Mouse (Mus musculus) lung, embryonic 16.5 days (tissue): ENCODE measurements around the gene 9330182L06Rik. TPM values are rescaled to one million over a fixed set of nuclear protein-coding genes. Genes with fewer than 3 reads are reported as not detected.
A peak's percentile ranks its signal among the peaks of the same experiment; 100 is the strongest.

Experiments
- ATAC-seq: fragments of 200-750 bp; cut with Nextera tagmentation; 2 replicates; pipeline ENCODE4 v1.8.0; 2017; ENCODE audit warnings: low read depth, mild to moderate bottlenecking, moderate library complexity
- H3K27ac ChIP-seq: fragments of 300-500 bp; sonication (generic); 2 replicates; pipeline ENCODE4 v1.5.1; 2014; ENCODE audit warnings: mild to moderate bottlenecking, control low read depth, low read length
- H3K27me3 ChIP-seq: fragments of 300-500 bp; sonication (generic); 2 replicates; pipeline ENCODE4 v1.6.1; 2014; ENCODE audit warnings: low read depth, low read length, mixed read lengths; ENCODE audit not compliant: control insufficient read depth, insufficient read depth
- H3K36me3 ChIP-seq: fragments of 300-500 bp; sonication (generic); 2 replicates; pipeline ENCODE4 v1.6.1; 2014; ENCODE audit warnings: low read length; ENCODE audit not compliant: control insufficient read depth, insufficient read depth
- H3K4me1 ChIP-seq: fragments of 300-500 bp; sonication (generic); replicated peaks from 2 replicates; pipeline ENCODE4 v1.6.1; 2014; ENCODE audit warnings: low read length, mixed read lengths; ENCODE audit not compliant: control insufficient read depth, insufficient read depth
- H3K4me2 ChIP-seq: fragments of 300-500 bp; sonication (generic); 2 replicates; pipeline ENCODE4 v1.6.1; 2014; ENCODE audit warnings: low read depth, low read length, control low read depth
- H3K4me3 ChIP-seq: fragments of 300-500 bp; sonication (generic); 2 replicates; pipeline ENCODE4 v1.5.1; 2014; ENCODE audit warnings: mild to moderate bottlenecking, low read length, control low read depth
- H3K9ac ChIP-seq: fragments of 300-500 bp; sonication (generic); 2 replicates; pipeline ENCODE4 v1.6.1; 2014; ENCODE audit warnings: low read length, control low read depth
- H3K9me3 ChIP-seq: fragments of 300-500 bp; sonication (generic); 2 replicates; pipeline ENCODE4 v1.6.1; 2016; ENCODE audit warnings: low read length; ENCODE audit not compliant: control insufficient read depth
- WGBS: fragments of 180-500 bp; shearing (Covaris S2); extraction: QIAGEN DNeasy Blood & Tissue Kit; methylation state at CpG from one replicate; pipeline ENCODE4 v1.1.7; 2014; 5-methylcytosine and 5-hydroxymethylcytosine counted together
- polyA plus RNA-seq: library from polyadenylated mRNA; unstranded; fragments of >200 nt; fragmentation: Nextera tagmentation; extraction: Ambion mirVana; gene quantifications from 2 replicates; pipeline ENCODE4 v1.2.1, GENCODE M21; 2015

Gene 9330182L06Rik
- 3.2 and 3.3 TPM in 2 replicates for polyA plus RNA-seq

- Histone ChIP-seq H3K9me3 (no peaks in the 10 kb centered on the region), H3K27me3 (no peaks in the 10 kb centered on the region; the same call in 1 of the 2 replicates), H3K4me3 (peak within 1 kb of the TSS; percentile 73), H3K36me3 (no peaks in the 10 kb centered on the region), H3K4me1 (peaks cover 7% of the 10 kb centered on the region), H3K27ac (0 out of 2 replicates have a peak within 1 kb of the TSS, but pooled peaks have one; percentile 5), H3K9ac (peak within 1 kb of the TSS; percentile 70), H3K4me2 (peak within 1 kb of the TSS; percentile 98)
- ATAC-seq = peak; percentile 93
- WGBS = under 1% methylated on average over 41 of the region's 47 CpGs
Measured at GRCm38 (mm10) chr5:9265586-9266279, at the start of gene 9330182L06Rik. Gene 9330182L06Rik (plus strand): TSS chr5:9266118.

- H3K27me3 ChIP-seq = no peaks in the 10 kb centered on the region
- 72% methylated on average over 4 of the region's 4 CpGs for WGBS
- no peak overlapping the region for H3K4me2 ChIP-seq
- H3K4me1 ChIP-seq = no peaks in the 10 kb centered on the region
- no peak overlapping the region for H3K27ac ChIP-seq
- H3K36me3 ChIP-seq = no peaks in the 10 kb centered on the region
- H3K9ac ChIP-seq = no peak overlapping the region
- ATAC-seq = no peak
- H3K4me3 ChIP-seq = no peak overlapping the region
- H3K9me3 ChIP-seq = no peaks in the 10 kb centered on the region
Measured at GRCm38 (mm10) chr5:9227456-9228008, 38.4 kb upstream of the 9330182L06Rik start.

DNA sequence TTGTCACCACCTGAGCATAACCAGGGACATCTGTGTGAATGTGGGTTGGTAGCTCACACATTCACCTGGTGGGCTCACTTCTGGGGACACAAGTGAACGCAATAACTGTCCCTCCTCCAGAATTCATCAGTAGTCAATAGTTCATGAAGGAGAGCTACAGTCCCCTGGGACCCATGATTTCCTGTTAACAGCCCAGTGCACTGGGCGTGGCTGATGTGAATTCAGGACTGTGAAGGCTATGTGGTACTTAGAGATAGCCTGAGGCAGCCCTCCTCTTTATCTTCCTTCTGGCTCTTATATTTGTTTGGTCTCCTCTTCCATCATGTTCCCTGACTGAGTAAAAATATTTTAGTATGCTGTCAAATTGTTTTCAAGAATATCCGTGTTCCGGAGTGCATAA lies 1.6 kb upstream of the 9330182L06Rik start:
- WGBS = 67% methylated on average over 4 of the region's 4 CpGs
- no peaks in the 10 kb centered on the region for H3K9me3 ChIP-seq
- no peak overlapping the region for H3K4me3 ChIP-seq
- no peaks in the 10 kb centered on the region for H3K36me3 ChIP-seq
- ATAC-seq = no peak
- H3K9ac ChIP-seq = no peak overlapping the region
- peaks cover 7% of the 10 kb centered on the region for H3K4me1 ChIP-seq
- no peaks in the 10 kb centered on the region; the same call in 1 of the 2 replicates for H3K27me3 ChIP-seq
- no peak overlapping the region for H3K27ac ChIP-seq
- H3K4me2 ChIP-seq = no peak overlapping the region

DNA sequence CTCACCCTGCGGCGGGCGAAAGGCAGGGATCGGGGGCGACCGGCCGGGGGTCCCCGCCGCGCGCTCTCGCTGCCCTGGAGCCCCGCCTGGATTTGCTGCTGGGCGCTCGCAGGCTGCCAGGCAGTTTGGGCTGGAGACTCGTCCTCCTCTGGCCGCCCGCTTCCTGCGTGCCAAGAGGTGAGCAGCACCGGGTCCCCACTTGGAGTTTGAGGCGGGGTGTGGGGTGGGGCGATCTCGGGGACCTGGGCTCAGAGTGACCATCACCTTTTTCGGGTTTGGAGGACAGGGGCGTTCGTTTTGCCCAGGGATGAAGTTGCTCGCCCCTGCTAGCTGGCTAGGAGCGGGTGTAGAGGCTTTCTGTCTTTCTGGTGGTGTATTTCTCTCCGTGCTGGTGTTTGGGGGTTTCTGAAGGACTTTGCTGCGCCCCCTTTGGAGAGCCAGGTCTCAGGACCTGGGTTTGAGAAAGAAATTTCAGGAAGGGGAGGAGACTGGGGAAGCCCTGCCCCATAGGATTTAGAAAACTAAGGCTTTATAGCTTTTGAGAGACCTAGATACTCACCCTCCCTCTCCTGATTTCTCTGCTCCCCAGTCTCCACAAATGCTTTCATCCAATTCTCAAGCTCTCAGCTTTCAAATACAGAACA lies 484 bp downstream of the 9330182L06Rik start:
- Histone ChIP-seq H3K36me3 (no peaks in the 10 kb centered on the region), H3K27me3 (no peaks in the 10 kb centered on the region; the same call in 1 of the 2 replicates), H3K9me3 (no peaks in the 10 kb centered on the region), H3K9ac (peak overlapping the region; percentile 70), H3K27ac (0 out of 2 replicates have a peak overlapping the region, but pooled peaks have one; percentile 5), H3K4me3 (peak overlapping the region; percentile 73), H3K4me2 (peak overlapping the region; percentile 98), H3K4me1 (peaks cover 7% of the 10 kb centered on the region)
- WGBS = under 1% methylated on average over 28 of the region's 30 CpGs
- ATAC-seq = peak; percentile 81

DNA sequence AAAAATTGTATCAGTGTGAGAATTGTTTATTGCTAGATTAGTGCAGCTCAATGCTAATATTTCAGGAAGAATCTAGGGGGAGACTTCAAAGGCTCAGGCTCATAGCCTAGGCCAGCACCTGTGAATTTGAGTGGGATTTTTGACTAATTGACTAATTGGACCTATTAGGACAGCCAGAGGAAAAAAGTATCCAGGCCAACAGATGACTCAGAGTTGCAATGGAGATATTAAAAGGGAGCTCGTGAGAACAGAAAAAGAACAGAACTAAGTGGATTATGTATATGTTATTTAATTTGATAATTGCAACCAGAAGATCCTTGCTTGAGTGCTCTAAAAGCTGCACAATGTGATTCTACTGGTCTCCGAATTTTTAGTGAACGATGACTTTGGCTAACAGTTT lies 3.7 kb downstream of the 9330182L06Rik start:
- WGBS = 83% methylated on average over 3 of the region's 3 CpGs
- Histone ChIP-seq H3K27ac (no peak overlapping the region), H3K9me3 (no peaks in the 10 kb centered on the region), H3K27me3 (no peaks in the 10 kb centered on the region; the same call in 1 of the 2 replicates), H3K4me1 (peaks cover 7% of the 10 kb centered on the region), H3K4me3 (no peak overlapping the region), H3K9ac (no peak overlapping the region), H3K36me3 (no peaks in the 10 kb centered on the region), H3K4me2 (no peak overlapping the region)
- no peak for ATAC-seq

GRCm38 (mm10) chr5:9272976-9273375 lies 7.1 kb downstream of the 9330182L06Rik start:
- no peak overlapping the region for H3K9ac ChIP-seq
- 73% methylated on average over 3 of the region's 3 CpGs for WGBS
- no peak overlapping the region for H3K27ac ChIP-seq
- no peaks in the 10 kb centered on the region for H3K4me1 ChIP-seq
- H3K4me2 ChIP-seq = no peak overlapping the region
- no peaks in the 10 kb centered on the region for H3K27me3 ChIP-seq
- no peaks in the 10 kb centered on the region for H3K36me3 ChIP-seq
- H3K4me3 ChIP-seq = no peak overlapping the region
- H3K9me3 ChIP-seq = no peaks in the 10 kb centered on the region
- ATAC-seq = no peak; the same call in 1 of the 2 replicates

DNA sequence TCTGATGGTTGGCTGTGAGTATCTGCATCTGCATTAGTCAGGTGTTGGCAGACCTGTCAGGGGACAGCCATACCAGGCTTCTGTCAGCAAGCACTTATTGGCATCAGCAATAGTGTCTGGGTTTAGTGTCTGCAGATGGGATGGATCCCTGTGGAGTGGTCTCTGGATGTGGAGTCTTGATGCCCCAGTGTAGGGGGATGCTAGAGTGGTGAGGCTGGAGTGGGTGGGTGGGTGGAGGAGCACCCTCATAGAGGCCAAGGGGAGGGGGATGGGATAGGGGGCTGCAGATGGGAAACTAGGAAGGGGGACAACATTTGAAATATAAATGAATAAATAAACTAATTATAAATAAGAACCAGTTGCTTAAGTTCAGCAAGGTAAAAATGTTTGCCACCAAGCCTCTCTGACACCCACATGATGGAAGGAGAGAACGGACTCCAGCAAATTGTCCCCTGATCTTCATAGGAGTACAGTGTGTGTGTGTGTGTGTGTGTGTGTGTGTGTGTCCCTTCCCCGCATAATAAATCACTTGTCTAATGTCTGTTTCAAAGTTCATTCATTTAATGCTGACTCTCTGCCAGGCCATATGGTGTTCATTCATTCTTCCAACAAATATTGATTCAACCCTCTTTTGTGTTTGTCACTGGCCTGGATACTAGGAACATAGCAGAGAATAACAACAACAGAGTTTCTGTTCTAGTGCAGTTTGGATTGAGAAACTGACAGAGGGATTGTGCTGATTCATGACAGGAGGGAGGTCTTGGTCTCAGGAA lies 30.0 kb downstream of the 9330182L06Rik start:
- Histone ChIP-seq H3K27ac (no peak overlapping the region), H3K36me3 (no peaks in the 10 kb centered on the region), H3K27me3 (no peaks in the 10 kb centered on the region), H3K4me2 (no peak overlapping the region), H3K9ac (no peak overlapping the region), H3K9me3 (no peaks in the 10 kb centered on the region), H3K4me3 (no peak overlapping the region), H3K4me1 (no peaks in the 10 kb centered on the region)
- WGBS = 74% methylated on average over 2 of the region's 2 CpGs
- ATAC-seq = no peak

DNA sequence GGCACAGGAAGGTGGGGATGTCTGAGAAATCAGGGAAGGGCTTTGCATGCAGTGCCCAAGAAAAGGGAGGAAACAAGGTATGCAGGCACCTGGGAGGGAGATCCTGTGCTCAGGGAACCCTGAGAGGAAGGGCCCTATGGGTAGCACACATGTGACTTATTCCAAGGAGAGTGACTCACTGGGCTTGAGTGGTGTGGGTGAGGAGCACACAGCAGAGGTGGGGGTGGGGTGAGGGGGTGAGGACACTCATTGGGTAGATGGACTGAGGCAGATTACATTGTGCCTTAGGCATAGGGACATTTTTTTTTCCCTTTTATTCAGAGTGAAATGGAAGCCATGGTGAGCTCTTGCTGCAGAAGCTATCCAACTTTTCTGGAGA lies 30.6 kb downstream of the 9330182L06Rik start:
- Histone ChIP-seq H3K4me1 (no peaks in the 10 kb centered on the region), H3K27me3 (no peaks in the 10 kb centered on the region), H3K4me2 (no peak overlapping the region), H3K9ac (no peak overlapping the region), H3K36me3 (no peaks in the 10 kb centered on the region), H3K9me3 (no peaks in the 10 kb centered on the region), H3K27ac (no peak overlapping the region), H3K4me3 (no peak overlapping the region)
- ATAC-seq = no peak

GRCm38 (mm10) chr5:9326863-9327262 lies 60.9 kb downstream of the 9330182L06Rik start:
- Histone ChIP-seq H3K4me1 (no peaks in the 10 kb centered on the region), H3K9me3 (no peaks in the 10 kb centered on the region), H3K9ac (no peak overlapping the region), H3K4me2 (no peak overlapping the region), H3K36me3 (no peaks in the 10 kb centered on the region), H3K4me3 (no peak overlapping the region), H3K27ac (no peak overlapping the region), H3K27me3 (no peaks in the 10 kb centered on the region)
- ATAC-seq = no peak
- 70% methylated on average over 1 of the region's 1 CpGs for WGBS
